Mouse (Mus musculus) left cerebral cortex, postnatal 10 days (tissue): ENCODE measurements around the gene Adgre5. TPM values are rescaled to one million over a fixed set of nuclear protein-coding genes. Genes with fewer than 3 reads are reported as not detected.
A peak's percentile ranks its signal among the peaks of the same experiment; 100 is the strongest.

Experiments used
- DNase-seq, 2 experiments: peaks; one replicate each; pipeline ENCODE4 v3.0.0; 2021 to 2022; ENCODE audit warnings: low spot score in 2 of 2, mixed read lengths in 1 of 2; ENCODE audit errors: extremely low spot score in 1 of 2
- intact Hi-C: fragments of 180-260 bp; cut with DNase I; formaldehyde crosslinking; loops from one replicate; pipeline ENCODE4 v1.15.1; 2025
- microRNA-seq: library from miRNA; unstranded; fragments of <30 nt; microRNA quantifications from one replicate; pipeline ENCODE4 v1.2.0, GENCODE M21; 2022
- total RNA-seq, 2 experiments: library from RNA; stranded (reverse); gene quantifications; 2 replicates each; pipeline ENCODE4 v1.2.3; 2021

Gene Adgre5
- total RNA-seq, 2 experiments from 2014 or later, result 11.4 to 11.7 TPM

DNA sequence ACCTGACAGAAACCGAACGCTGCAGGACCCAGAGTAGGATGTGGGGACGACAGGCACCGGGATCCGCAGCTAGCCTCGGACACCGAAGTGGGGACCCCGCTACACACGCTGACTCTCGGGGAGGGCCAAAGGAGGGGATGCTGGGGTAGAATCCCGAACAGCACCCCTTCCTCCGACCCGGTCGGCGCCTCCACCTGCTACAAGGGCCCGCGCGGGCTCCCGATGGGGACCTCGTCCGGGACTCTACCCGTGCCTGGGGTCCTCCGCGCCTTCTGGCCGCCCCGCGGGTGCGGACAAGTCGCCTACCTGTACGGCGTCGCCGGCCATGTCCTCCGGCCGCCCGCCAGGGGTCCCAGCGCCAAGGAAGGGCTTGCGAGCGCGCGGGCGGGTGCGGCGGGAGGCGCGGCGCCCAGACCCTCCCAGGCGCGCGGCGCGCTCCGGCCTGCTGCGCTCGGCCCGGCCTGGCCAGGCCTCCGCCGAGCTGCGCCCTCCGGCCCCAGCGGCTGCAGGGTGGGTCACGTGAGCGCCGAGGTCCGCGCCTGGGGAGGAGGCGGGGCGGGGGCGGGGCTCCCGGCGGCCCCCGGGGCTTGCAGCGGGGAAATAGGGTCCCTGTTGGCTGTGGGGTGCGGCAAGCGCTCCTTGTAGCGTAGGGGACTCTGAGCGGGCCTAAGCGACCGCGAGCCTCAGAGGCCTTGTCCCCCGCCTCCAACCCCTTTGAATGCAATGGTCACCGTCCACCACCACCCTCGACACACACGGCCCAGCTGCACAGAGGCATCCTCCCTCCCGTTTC lies 42.3 kb downstream of the Adgre5 start, which contains the start of gene Pkn1:
TSS of gene Pkn1 (minus strand) at position 519 of the 793 bp plus-strand sequence.
- peak in 1 of 2 experiments; percentile 88 for DNase-seq
- intact Hi-C loops, result no loop called here

- DNase-seq, result peak in 1 of 2 experiments; percentile 65
- intact Hi-C loops, result no loop called here
Measured at GRCm38 (mm10) chr8:83698291-83698660, 42.9 kb downstream of the Adgre5 start.

- intact Hi-C loops, result no loop called here
- no peak for DNase-seq
Measured at GRCm38 (mm10) chr8:83697374-83698220, 43.5 kb downstream of the Adgre5 start.

- intact Hi-C loops, result no loop called here
- DNase-seq, result peak in 1 of 2 experiments; percentile 58
Measured at GRCm38 (mm10) chr8:83695351-83696106, 45.6 kb downstream of the Adgre5 start.

DNA sequence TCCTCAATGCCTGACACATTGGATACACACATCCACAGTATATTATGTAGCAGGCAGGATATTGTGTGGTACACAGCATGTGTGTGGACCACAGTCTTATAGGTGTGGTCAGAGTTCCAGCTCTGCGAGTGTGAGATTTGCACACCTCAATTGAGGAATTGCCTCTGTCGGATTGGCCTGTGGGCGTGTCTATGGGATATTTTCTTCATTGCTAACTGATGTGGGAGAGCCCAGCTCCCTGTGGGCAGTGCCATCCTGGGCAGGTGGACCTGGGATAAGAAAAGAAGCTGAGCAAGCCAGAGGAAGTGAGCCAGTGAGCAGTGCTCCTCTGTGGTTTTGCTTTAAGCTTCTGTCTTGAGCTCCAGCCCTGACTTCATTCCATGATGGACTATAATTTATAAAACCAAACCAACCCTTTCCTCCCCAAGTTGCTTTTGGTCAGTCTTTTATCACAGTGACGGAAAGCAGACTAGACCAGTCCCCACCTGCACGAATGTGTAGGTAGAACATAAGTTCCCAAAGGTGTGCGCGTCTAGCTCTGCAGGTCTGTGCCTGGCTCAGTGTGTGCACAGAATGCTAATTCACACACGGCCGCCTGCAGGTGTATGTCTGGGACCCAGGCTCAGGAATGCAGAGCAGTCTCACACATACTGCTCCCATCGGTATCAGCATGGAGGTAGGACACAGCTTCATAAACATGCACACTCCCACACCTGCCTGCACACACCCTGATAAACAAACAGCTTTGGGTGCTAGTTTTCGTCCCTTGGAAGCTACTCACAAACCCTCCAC lies 46.6 kb downstream of the Adgre5 start:
- no peak for DNase-seq
- intact Hi-C loops, result no loop called here

DNA sequence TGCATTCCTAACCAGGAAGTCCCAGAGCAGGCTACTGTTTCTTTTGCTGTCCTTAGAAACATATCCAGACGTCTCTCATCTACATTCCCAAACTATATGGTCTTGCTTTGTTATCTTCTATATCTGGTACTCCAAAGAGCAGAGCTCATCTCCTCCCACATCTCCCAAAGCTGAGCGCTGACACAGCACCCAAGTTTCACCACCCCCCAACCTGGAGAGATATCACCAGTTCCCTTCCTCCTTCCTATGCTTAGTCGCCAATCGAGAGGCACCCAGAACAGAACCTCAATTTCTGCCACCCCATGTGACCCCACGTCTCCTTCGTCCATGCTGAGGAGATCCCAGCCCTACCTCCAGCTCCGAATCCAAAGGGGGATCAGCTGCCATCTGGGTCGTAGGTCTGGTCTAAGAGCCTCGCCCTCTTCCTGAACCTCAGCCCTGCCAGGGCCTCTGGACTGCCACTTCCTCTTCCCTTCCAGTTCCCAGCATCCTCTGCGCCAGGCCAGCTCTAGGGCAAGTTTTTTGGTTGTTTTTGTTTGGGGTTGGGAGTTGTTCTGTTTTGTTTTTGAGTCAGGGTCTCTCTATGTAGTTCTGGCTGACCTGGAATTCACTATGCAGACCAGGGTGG lies 47.4 kb downstream of the Adgre5 start:
- intact Hi-C loops, result no loop called here
- DNase-seq, result no peak

DNA sequence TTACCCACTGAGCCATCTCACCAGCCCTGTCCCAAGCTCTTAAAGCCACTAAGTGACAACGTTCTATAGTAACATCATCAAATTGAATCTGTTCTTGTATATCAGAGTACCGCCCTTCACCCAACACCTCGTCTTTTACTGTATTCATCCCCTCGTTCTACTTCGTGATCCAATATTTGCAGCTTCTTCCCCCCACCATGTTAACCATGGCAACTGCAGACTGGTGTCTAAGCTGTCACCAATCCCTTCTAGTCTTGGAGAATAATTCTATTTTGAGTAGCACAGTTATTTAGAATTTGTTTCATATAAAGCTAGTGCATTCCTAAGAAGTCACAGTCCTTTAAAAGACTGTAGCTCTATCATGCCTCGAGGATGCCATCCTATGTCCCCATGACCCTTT lies 51.9 kb downstream of the Adgre5 start:
- DNase-seq, result no peak
- intact Hi-C loops, result no loop called here

DNA sequence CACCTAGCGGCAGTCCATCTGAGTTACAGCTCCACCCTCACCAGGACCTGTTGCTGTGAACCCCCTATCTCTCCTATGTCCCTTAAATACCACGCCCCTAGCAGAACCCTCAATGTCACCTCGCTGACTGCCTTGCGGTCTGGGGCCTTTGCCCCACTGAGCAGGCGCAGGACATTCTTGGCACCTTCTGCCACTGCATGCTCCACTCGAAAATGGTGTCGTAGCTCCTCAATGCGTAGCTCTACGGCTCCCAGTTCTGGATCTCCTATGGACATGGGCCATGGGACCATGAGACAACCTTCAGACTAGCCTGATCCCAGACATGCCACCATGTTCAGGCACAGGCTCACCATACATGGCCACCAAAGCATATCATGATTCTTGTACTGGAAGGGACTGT lies 56.6 kb downstream of the Adgre5 start:
- peak in 1 of 2 experiments; percentile 13 for DNase-seq
- intact Hi-C loops, result no loop called here

GRCm38 (mm10) chr8:83681099-83681498 lies 60.0 kb downstream of the Adgre5 start:
- DNase-seq, result peak in 1 of 2 experiments; percentile 69

DNA sequence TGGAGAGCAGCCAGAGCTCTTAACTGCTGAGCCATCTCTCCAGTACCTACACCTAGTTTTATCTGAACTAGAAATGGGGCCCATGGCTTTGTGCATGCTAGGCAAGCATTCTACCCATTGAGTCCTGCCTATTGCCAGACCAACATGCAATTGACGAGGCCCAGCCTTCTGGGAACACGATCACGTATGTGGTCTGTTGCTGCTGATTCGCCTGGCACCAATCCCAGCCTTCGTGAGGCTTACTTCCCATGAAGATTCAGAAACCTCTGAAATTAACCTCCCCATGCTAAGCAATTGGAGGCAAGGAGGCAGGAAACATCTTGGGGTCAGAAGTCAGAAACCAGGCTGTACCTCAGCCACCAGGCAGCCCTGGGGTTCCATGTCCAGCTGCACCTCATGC lies 60.5 kb downstream of the Adgre5 start:
- intact Hi-C loops, result no loop called here
- DNase-seq, result peak in 1 of 2 experiments; percentile 53

More at GRCm38 (mm10) chr8:83681099-83681498, 60.0 kb downstream of the Adgre5 start:
- intact Hi-C loops, result no loop called here

- intact Hi-C loops, result no loop called here
- peak in 1 of 2 experiments; percentile 20 for DNase-seq
Measured at GRCm38 (mm10) chr8:83679866-83680265, 61.3 kb downstream of the Adgre5 start.

GRCm38 (mm10) chr8:83674497-83674896 lies 66.6 kb downstream of the Adgre5 start:
- intact Hi-C loops, result no loop called here
- peak in 1 of 2 experiments; percentile 29 for DNase-seq

Small RNA genes within 50 kb of the gene (microRNA-seq; reads per million reads assigned to microRNA genes)
- gene Mir1668, result not detected

Other genes starting within 250 kb of the Adgre5 start
- not detected for gene Olfr370, start 205.5 kb downstream of the Adgre5 start, total RNA-seq
- 100 to 1,000 TPM; 141 to 145 TPM for gene Ndufb7, start 174.7 kb downstream of the Adgre5 start, total RNA-seq
- gene Tecr, start 133.4 kb downstream of the Adgre5 start, total RNA-seq, result 100 to 1,000 TPM; 642 to 649 TPM
- gene Dnajb1, start 133.1 kb downstream of the Adgre5 start, total RNA-seq, result 10 to 100 TPM; 35.9 to 36.3 TPM
- gene Gipc1, start 88.6 kb downstream of the Adgre5 start, total RNA-seq, result 10 to 100 TPM; 84.0 to 86.7 TPM
- gene Ptger1, start 74.6 kb downstream of the Adgre5 start, total RNA-seq, result under 1 TPM; 0.71 to 0.77 TPM
- 10 to 100 TPM; 73.1 to 75.9 TPM for gene Pkn1, start 42.1 kb downstream of the Adgre5 start, total RNA-seq
- 10 to 100 TPM; 24.4 to 25.2 TPM for gene Ddx39, start 26.1 kb downstream of the Adgre5 start, total RNA-seq
- gene Adgrl1, start 158.8 kb upstream of the Adgre5 start, total RNA-seq, result 100 to 1,000 TPM; 445 to 464 TPM
- under 1 TPM in 1 of 2 experiments, not detected in 1; 0.11 TPM for gene Gm10644, start 213.9 kb upstream of the Adgre5 start, total RNA-seq
- 1 to 10 TPM; 1.1 TPM for gene Asf1b, start 214.2 kb upstream of the Adgre5 start, total RNA-seq
- gene Prkaca, start 231.7 kb upstream of the Adgre5 start, total RNA-seq, result 100 to 1,000 TPM; 255 to 264 TPM